Mouse (Mus musculus) limb, embryonic 14.5 days (tissue): Measurements from ENCODE around the gene Foxi3. TPM values are rescaled to one million over a fixed set of nuclear protein-coding genes. Genes with fewer than 3 reads are reported as not detected.

ENCODE experiments used
- ATAC-seq: fragments of 200-750 bp; cut with Nextera tagmentation; 2 replicates; pipeline ENCODE4 v1.8.0; 2017; ENCODE audit warnings: low read depth, moderate number of reproducible peaks, moderate TSS enrichment; ENCODE audit not compliant: low FRiP score
- DNase-seq: peaks from one replicate; pipeline ENCODE4 v3.0.0-alpha.2; 2015; ENCODE audit warnings: low spot score
- H3K27ac ChIP-seq: fragments of 300-500 bp; sonication (generic); replicated peaks from 2 replicates; pipeline ENCODE4 v1.5.1; 2014; ENCODE audit warnings: low read depth, mild to moderate bottlenecking, low read length, moderate library complexity, mixed read lengths
- H3K27me3 ChIP-seq: fragments of 300-500 bp; sonication (generic); 2 replicates; pipeline ENCODE4 v1.6.1; 2014; ENCODE audit warnings: low read length, mixed read lengths; ENCODE audit not compliant: control insufficient read depth, insufficient read depth
- H3K36me3 ChIP-seq: fragments of 300-500 bp; sonication (generic); 2 replicates; pipeline ENCODE4 v1.6.1; 2014; ENCODE audit warnings: mild to moderate bottlenecking, low read length, moderate library complexity, mixed read lengths; ENCODE audit not compliant: control insufficient read depth, insufficient read depth
- H3K4me1 ChIP-seq: fragments of 300-500 bp; sonication (generic); 2 replicates; pipeline ENCODE4 v1.6.1; 2014; ENCODE audit warnings: antibody characterized with exemption, low read length, mixed read lengths; ENCODE audit not compliant: control insufficient read depth, insufficient read depth
- H3K4me2 ChIP-seq: fragments of 300-500 bp; sonication (generic); replicated peaks from 2 replicates; pipeline ENCODE4 v1.6.1; 2014; ENCODE audit warnings: low read depth, mild to moderate bottlenecking, low read length, moderate library complexity; ENCODE audit not compliant: severe bottlenecking
- H3K4me3 ChIP-seq: fragments of 300-500 bp; sonication (generic); replicated peaks from 2 replicates; pipeline ENCODE4 v1.5.1; 2014; ENCODE audit warnings: low read length
- H3K9ac ChIP-seq: fragments of 300-500 bp; sonication (generic); 2 replicates; pipeline ENCODE4 v1.6.1; 2014; ENCODE audit warnings: mild to moderate bottlenecking, low read depth, low read length, moderate library complexity; ENCODE audit not compliant: severe bottlenecking
- H3K9me3 ChIP-seq: fragments of 300-500 bp; sonication (generic); 2 replicates; pipeline ENCODE4 v1.6.1; 2016; ENCODE audit warnings: low read length; ENCODE audit not compliant: control insufficient read depth
- POLR2A ChIP-seq: fragments of 200-500 bp; IDR thresholded peaks from 2 replicates; pipeline ENCODE4 v1.8.0; 2012; ENCODE audit warnings: inconsistent platforms, mild to moderate bottlenecking, moderate library complexity, borderline replicate concordance; ENCODE audit not compliant: insufficient read depth, insufficient read length; ENCODE audit errors: extremely low read depth
- WGBS: fragments of 180-500 bp; shearing (Covaris S2); extraction: QIAGEN DNeasy Blood & Tissue Kit; methylation state at CpG from one replicate; pipeline ENCODE4 v1.1.7; 2014; 5-methylcytosine and 5-hydroxymethylcytosine counted together
- polyA plus RNA-seq, 2 experiments: library from polyadenylated mRNA; depleted of rRNA in 1 of 2; stranded (reverse) in 1 of 2; unstranded in 1 of 2; fragments of >200 nt; fragmentation: Nextera tagmentation in 1 of 2; extraction: Ambion mirVana in 1 of 2; gene quantifications; 2 replicates each; pipeline versions ENCODE4 v1.2.1 to v1.2.3; 2012 to 2014

Gene Foxi3
- polyA plus RNA-seq, 2 experiments, result 0.77 to 1.6 TPM

DNA sequence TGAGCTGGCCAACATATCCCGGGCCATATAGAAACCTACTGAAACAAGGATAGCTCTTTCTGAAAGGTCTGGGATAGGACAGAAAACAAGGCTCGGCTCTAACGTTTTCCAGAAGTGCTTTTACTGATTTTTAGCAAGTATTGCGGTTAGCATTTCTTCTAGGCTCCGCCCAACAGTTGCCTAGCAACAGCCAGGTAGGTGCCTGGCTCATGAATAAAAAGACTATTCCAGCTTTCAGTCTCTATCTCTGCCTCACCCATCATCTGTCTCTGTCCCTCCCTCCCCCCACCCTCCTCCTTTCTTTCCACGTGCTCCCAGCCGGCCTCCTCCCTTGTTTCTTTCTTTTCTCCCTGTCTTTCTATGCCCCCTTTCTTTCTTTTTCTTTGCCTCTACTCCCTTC lies 9.4 kb downstream of the Foxi3 start:
- no peaks in the 10 kb centered on the region; the same call in 1 of the 2 replicates for H3K27me3 ChIP-seq
- H3K4me1 ChIP-seq, result peaks cover 10% of the 10 kb centered on the region
- no peak overlapping the region for H3K9ac ChIP-seq
- 28% methylated on average over 7 of the region's 7 CpGs for WGBS
- no peak overlapping the region for H3K4me3 ChIP-seq
- no peaks in the 10 kb centered on the region for H3K9me3 ChIP-seq
- ATAC-seq (no peak), DNase-seq (no peak)
- no peak overlapping the region for H3K4me2 ChIP-seq
- TF ChIP-seq POLR2A, result no peak
- H3K36me3 ChIP-seq, result no peaks in the 10 kb centered on the region
- no peak overlapping the region for H3K27ac ChIP-seq

DNA sequence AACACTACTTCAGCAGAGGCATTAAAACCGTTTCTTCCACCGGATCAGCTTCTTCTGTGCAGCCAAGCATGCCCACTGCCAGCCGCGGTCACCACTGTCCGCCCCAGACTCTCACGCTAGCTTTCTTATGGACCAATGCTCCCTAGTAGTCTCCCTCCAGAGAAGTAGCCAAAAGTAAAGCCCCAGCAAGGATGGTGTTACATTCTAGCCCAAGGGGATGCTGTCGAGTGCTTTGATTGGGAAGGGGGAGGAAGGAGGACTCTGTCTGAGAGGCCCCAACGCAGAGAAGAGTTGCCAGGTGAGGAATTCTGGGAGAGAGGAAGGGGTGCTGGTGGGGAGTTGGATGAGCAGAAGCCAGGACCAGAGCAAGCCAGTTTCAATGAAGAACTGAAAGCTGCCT lies 11.1 kb downstream of the Foxi3 start:
- no peaks in the 10 kb centered on the region; the same call in 1 of the 2 replicates for H3K27me3 ChIP-seq
- no peak for TF ChIP-seq POLR2A
- no peak for ATAC-seq
- H3K4me1 ChIP-seq, result peaks cover 10% of the 10 kb centered on the region
- no peaks in the 10 kb centered on the region for H3K36me3 ChIP-seq
- 4% methylated on average over 7 of the region's 8 CpGs for WGBS
- peak overlapping the region; percentile 45 for H3K4me2 ChIP-seq
- no peak for DNase-seq
- H3K9me3 ChIP-seq, result no peaks in the 10 kb centered on the region
- H3K4me3 ChIP-seq, result peak overlapping the region; percentile 22
- peak overlapping the region; percentile 18; the same call in 1 of the 2 replicates for H3K9ac ChIP-seq
- no peak overlapping the region for H3K27ac ChIP-seq

- ATAC-seq, result no peak
Measured at GRCm38 (mm10) chr6:70968291-70968690, 12.0 kb downstream of the Foxi3 start.

GRCm38 (mm10) chr6:70973066-70973465 lies 16.7 kb downstream of the Foxi3 start:
- Histone ChIP-seq H3K9ac (no peak overlapping the region), H3K27me3 (no peaks in the 10 kb centered on the region), H3K4me1 (0 out of 2 replicates have a peak, but pooled peaks cover under 1% of the 10 kb centered on the region), H3K4me2 (no peak overlapping the region), H3K9me3 (no peaks in the 10 kb centered on the region), H3K4me3 (no peak overlapping the region), H3K36me3 (no peaks in the 10 kb centered on the region), H3K27ac (no peak overlapping the region)
- DNase-seq (no peak), ATAC-seq (no peak)
- TF ChIP-seq POLR2A, result no peak
- 37% methylated on average over 3 of the region's 3 CpGs for WGBS

More at GRCm38 (mm10) chr6:70968291-70968690, 12.0 kb downstream of the Foxi3 start:
- WGBS, result 60% methylated on average over 4 of the region's 4 CpGs
- Histone ChIP-seq H3K27ac (no peak overlapping the region), H3K9me3 (no peaks in the 10 kb centered on the region), H3K4me3 (no peak overlapping the region), H3K9ac (no peak overlapping the region), H3K27me3 (no peaks in the 10 kb centered on the region; the same call in 1 of the 2 replicates), H3K4me1 (peaks cover 10% of the 10 kb centered on the region), H3K4me2 (no peak overlapping the region), H3K36me3 (no peaks in the 10 kb centered on the region)
- TF ChIP-seq POLR2A, result no peak
- no peak for DNase-seq

DNA sequence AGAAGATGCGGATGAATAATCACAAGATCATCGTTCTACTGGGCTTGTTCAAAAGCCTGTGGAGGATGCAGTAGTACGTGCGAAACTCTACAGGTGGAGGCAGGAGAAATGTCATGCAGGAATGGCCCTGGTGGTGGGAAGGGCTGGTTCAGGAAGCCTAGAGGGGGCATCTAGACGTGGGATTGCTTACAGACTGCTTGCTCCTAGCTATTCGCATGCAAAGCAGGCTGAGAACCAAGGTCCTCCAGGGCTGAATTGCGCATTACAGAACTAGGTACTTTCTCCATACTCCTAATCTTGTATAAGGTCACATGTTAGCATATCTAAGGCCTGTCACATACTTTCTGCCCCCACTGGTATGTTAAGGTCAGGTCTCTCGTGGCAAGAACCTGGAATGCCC lies 24.7 kb downstream of the Foxi3 start:
- no peaks in the 10 kb centered on the region for H3K36me3 ChIP-seq
- WGBS, result 80% methylated on average over 8 of the region's 8 CpGs
- no peak overlapping the region for H3K9ac ChIP-seq
- no peak for ATAC-seq
- no peaks in the 10 kb centered on the region for H3K4me1 ChIP-seq
- no peak for DNase-seq
- no peak for TF ChIP-seq POLR2A
- H3K27ac ChIP-seq, result no peak overlapping the region
- no peak overlapping the region for H3K4me2 ChIP-seq
- H3K27me3 ChIP-seq, result no peaks in the 10 kb centered on the region
- no peaks in the 10 kb centered on the region for H3K9me3 ChIP-seq
- no peak overlapping the region for H3K4me3 ChIP-seq

- Histone ChIP-seq H3K4me1 (no peaks in the 10 kb centered on the region), H3K4me2 (no peak overlapping the region), H3K9me3 (no peaks in the 10 kb centered on the region), H3K27me3 (no peaks in the 10 kb centered on the region), H3K36me3 (no peaks in the 10 kb centered on the region), H3K27ac (no peak overlapping the region), H3K9ac (no peak overlapping the region), H3K4me3 (no peak overlapping the region)
- ATAC-seq, result no peak
- DNase-seq, result no peak
- TF ChIP-seq POLR2A, result no peak
- 67% methylated on average over 1 of the region's 1 CpGs for WGBS
Measured at GRCm38 (mm10) chr6:70982416-70982815, 26.1 kb downstream of the Foxi3 start.
